Mouse (Mus musculus) induced T-regulatory cell, adult 2 months (primary cell): ENCODE data around the gene Lrp6.

Experiments
- DNase-seq: peaks from one replicate; pipeline ENCODE4 v3.0.0-alpha.2; 2012; ENCODE audit warnings: low read depth

Lrp6 gene

DNA sequence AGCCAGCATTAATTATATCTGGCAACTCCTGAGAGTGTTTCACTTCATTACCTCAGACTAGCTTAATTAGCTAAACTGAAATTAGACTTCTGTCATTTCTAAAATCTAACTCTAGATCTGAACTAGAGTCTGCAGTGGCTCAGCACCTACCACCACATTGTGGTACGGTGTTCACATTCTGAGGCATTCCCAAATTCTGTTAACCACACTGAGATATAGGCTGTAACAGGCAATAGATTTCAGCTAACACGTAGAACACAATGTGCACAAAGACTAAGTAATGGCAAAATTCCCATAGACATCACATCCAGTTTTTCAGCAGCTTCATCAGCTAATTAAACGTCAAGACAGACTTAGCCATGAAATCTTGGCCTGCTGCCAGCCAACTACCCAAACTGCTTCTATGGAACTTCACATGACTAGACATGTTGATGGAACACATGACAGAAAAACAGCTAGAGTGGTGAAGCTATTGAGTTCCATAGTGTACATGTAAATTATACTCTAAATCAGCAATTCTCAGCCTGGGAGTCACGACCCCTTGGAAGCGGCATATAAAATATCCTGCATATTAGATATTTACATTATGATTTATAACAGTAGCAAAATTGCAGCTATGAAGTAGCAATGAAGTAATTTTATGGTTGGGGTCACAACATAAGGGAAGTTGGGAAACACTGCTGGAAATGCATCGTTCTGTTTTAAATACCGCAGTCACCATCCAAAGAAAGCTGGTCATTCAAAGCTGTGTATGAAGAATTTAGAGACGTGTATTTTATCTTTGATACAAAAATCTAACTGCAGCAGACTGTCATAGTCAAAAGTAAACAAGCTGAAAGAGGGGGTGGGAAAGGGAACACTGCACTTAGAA is 71.7 kb downstream of the Lrp6 start:
- no peak for DNase-seq

DNA sequence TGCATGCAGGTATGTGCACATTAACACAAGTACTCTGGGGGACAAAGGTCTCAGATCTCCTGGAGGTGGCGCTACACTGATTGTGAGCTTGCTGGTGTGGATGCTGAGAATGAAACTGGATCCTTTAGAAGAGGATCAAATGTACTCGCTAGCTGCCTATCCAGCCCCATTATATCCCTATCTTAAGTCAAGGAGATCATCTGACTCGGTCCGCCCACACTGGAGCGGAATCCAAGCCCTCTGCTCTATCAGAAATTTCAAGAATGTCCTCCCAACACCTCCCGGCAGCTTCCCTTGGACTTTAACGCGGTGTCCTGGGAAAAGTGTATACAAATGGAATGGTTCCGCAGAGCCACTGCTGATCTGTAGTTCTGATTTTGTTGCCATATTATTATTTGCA is 77.1 kb downstream of the Lrp6 start:
- no peak for DNase-seq

DNA sequence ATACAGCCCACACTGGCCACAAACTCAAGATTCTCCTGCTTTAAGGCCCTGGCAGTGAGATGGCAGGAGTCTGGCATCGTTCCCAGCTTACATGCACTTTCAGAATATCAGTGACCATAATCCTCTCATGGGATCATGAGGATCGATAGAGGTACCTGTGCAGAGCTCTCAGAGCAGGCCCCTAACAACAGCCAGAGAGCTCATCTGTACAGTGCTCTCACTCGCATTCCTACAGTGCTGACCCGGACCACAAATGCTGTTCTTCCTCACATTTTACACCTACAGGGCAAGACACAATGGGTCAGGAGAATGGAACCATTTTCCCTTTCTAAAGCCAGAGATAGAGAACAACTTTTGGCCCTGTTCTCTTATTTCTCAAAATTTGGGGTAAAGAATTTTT is 77.6 kb downstream of the Lrp6 start:
- no peak for DNase-seq

DNA sequence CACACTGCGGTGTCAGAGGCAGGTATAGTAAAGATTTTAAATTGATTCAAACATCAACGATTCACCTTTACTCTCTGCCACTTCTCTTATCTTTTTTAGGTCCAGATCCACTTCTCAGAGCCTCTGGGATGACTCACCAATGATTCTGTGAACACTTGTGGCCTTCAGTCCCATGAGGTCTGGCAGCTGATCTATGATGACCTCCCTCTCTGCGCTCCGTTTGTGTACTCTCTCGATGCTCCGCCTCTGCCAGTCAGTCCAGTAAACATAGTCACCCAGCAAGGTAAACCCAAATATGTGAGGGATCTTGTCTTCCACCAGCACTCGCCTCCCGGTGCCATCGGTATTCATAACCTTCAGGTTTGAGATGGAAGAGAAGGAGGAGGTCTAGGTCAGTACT is 80.4 kb downstream of the Lrp6 start:
- DNase-seq = no peak

DNA sequence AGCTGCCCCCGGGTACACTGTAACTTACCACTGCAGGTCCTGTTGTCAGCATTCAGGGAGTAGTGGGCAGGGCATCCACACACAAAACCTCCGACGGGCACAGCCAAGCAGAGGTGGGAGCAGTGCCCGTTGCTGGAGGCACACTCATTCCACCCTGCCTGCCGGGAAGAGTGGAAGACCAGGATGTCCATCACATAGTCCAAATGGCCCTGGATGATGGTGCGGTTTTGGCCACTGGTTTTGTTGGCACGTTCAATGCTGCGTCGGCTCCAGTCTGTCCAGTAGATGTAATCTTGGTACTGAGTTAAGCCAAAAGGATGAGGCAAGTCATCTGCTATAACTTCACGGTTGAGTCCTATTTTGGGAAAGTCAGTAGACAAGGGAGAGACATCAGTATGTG is 87.3 kb downstream of the Lrp6 start:
- no peak for DNase-seq

DNA sequence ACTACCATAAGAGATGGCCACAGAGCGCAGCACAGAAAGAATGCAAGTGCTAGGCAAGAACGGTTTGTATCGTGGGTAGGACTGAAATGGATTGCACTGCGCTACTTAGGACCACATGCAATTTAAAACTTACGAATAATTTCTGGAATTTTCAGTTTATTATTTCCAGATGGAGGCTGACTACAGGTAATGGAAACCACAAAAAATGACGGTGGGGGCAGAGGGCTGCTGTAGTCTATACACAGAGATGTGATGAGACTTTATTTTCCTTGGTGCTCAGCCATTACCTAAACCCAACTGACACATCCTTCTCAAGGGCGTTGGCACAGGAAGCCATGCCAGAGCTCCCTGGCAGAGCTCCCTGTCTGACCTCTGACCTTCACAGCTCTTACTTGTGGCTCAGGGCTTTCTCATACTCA is 93.6 kb downstream of the Lrp6 start:
- DNase-seq = no peak

DNA sequence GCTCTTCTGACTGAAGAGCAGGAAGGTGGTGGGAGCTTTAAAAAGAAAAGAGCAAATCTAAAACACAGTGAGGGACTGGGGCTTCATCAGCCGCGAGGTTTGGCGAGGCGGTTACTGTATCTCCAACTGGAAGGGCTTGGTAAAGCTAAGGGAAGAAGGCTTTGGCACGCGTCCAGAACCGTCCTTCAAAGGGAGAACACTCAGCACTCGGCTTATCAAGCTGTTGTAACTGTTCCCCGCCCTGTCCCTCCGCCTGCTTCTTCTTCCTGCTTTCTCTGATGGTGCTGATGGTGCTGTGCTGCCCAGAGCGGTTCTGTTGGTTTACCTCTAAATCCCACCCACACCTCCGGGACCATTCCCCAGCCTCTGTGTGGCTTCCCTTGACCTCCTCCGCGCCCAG is 95.9 kb downstream of the Lrp6 start:
- DNase-seq = no peak

DNA sequence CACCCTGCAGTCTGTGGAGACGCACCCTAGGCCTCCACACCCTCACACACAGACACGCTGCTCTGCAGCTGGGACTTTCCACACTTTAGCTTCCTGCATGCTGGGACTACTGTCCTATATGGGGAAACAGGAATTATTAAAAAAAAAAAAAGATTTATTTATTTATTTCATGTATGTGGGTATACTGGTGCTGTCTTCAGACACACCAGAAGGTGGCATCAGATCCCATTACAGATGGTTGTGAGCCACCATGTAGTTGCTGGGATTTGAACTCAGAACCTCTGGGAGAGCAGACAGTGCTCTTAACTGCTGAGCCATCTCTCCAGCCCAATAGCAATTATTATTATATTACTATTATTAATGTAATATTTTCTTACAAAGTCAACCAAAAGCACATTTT is 97.5 kb downstream of the Lrp6 start:
- no peak for DNase-seq

DNA sequence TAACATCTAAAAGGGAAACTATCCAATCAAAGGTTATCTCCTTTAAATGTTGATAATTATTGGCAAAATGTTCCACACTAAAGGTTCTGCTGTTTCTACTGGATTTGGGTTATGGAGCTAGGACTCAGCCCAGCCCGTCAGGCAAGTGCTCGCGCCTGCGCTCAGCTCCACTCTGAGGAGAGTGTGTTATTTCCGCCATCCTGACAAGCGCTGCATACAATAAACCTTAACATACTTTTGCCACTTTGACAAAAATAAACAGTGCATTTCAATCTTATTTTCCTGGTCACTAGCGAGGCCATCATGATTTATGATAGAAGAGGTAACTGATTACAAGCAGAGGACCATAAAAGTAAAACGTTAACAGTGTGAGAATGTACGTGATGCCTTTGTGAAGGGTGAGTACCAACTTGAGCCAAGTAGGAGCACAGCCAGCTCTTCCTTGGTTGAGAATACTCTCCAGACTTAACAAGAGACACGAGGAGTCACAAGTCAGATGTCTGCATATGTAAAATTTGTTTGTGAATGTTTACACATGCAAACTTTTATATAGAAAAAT is 100.0 kb downstream of the Lrp6 start:
- DNase-seq = no peak

DNA sequence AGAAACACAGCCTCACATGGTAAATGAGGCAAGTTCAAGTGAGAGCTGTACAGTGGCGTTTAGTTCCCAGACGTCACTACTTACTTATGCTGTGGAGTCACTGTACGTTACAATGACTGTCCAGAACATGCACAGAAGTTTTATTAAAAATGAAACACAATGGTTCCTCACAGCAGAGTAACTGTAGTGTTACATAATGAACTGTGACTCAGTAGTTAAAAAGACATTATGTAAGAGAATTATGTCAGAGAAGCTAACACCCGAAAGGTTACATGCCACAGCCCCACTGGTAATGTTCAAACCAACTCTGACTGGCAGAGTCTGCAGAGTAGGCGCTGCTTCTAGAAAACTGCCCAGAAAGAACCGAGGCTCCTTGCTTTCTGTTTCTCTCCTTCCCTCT is 105.6 kb downstream of the Lrp6 start:
- DNase-seq = no peak

DNA sequence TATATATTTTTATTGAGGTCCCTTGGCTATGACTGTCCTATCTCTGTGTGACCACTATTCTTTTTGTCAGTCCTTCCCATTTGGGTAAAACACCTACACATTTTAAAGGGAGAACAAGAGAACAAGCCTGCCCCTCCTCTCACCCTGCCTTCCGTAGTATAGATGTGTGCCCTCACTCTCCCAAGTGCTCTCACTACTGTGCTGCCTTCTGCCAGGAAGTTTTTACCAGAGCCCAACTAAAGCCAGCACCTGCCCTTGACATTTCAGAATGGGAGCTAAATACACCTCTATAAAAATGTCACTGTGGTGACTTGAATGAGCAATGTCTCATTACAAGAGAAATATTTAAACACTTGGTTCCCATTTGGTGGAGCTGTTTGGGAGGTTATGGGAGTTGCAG is 108.4 kb downstream of the Lrp6 start:
- no peak for DNase-seq

DNA sequence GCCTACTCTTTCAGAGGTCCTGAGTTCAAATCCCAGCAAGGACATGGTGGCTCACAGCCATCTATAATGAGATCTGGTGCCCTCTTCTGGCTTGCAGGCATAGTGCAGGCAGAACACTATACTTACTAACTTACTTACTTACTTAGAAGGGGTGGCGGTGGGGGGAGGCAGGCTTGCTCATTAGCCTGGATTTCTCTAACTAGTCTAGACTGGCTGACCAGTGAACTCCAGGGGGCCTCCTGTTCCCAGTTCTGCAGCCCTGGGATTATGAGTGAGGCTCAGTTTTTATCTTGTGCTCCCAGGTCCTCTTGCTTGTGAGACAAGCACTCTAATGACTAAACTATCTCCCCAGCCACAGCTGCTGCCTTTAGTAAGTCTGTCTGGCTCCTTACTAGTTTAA is 112.7 kb downstream of the Lrp6 start:
- DNase-seq = peak; percentile 35

DNA sequence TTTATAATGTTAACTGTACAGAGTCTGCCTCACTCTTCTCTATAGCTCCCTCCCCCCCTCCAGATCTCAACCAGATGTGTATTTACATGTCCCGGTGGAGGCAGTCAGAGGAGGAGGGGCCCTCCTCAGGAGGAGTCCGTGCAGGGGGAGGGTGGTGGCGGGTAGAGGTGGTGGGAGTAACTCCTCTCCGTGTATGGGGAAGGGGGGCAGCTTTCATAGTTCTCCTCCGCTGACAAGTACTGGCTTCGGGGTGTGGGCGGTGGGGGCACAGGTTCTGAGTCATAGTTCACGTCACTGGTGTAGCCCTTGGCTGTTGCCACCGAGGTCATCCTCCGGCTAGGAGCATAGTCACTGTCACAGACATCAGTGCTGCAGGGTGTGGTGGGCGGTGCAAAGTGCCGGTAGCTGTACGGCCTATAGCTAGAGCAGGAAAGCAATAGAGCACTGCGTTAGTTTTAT is 116.1 kb downstream of the Lrp6 start:
- DNase-seq = peak; percentile 28

DNA sequence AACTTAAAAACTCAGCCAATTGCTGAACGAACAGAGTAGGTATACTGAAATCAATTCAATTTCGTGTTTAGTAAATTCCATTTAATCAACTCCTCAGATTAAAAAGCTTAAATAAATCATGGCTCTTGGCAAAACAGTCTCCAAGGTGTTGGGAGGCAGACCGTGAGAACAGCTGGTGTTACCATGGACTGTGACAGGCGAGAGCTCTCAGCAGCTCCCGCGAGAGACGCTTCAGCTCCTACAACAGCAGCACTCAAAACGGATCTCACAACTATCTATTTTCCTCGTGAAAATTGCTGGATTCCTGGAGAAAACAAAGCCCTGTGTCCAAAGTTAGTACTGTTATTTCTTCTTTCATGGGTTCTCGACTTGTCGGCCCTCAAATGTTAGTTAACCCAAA is 116.8 kb downstream of the Lrp6 start:
- no peak for DNase-seq

DNA sequence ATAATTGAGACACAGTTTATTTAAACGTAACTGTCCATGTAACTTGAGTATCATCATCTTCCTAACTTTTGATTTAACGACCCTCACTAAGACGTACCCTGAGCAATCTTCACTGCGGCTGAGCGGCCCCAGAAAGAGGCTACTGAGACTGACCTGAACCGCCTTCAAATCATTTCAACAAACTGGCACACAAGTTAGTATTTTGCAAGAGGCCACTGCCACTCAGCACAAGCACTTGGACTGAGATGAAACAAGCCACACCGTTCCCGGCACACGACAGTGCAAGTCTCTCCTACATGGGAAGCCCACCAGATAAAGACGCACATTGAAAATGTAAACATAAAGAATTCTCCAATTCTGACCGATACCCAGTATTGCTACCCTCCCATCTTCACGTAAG is 118.3 kb downstream of the Lrp6 start:
- DNase-seq = no peak

DNA sequence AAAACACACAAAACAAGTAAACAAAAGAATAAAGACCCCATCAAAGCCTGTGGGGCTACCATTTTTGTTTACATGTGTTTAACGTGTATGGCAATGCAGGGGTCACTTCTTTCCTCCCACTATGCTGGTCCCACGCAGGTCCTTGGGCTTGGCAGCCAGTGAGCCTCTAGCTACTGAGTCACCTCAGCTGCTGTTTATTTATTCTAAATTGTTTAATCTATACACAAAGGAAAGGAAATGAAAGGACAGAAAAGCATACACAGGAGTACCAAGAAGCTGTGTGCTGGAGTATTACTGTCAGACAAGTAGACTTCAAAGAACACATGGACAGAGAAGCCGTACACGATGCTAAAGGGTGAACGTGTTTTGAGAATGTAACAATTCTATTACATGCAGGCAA is 122.8 kb downstream of the Lrp6 start:
- no peak for DNase-seq

DNA sequence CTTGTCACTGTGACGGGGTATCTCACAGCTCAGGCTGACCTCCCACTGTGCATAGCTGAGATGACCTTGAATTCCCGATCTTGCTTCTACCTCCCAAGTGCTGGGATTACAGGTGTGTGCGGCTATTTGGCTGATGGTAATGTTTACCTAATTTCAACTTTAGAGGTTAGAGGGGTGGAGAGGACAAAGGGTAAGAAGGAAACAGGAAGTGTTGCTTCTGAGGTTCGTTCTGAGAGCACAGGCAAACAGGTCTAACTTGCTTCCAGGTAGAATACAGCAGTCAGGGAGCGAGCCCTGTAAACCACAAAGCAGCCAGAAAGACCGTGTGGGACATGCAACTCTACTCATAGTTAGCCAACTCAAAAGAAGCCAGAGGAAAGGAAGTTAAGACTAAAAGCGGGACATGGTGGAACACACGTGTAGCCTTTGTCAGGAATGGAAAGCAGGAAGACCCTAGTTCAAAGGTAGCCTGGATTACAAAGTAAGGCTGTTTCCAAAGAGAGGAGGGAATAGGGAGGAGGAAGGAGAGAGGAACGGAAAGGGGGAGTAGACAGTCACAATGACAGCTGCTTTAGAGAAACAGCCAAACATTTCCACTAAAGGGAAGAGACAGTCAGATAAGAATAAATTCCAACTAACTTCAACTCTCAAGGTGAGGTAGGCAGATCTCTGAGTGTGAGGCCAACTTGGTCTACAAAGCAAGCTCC is 123.4 kb downstream of the Lrp6 start:
- DNase-seq = no peak

DNA sequence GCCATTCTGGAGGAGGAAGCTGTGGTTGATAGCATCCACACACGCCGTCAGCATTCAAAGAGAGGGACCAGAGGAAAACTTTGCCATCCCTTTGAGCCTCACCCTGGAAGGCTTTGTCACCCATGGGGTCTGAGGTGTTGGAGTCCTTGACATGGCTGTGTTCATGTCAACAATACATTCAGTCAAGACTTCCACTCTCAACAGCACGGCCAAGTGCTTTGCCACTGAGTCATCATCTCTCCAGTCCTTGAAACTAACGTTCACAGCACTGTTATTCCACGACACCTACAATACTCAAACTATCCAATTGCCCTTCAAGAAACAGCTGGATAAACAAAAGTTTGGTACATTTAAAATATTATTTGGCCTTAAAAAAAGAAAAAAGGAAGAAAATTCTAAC is 124.5 kb downstream of the Lrp6 start:
- DNase-seq = no peak

DNA sequence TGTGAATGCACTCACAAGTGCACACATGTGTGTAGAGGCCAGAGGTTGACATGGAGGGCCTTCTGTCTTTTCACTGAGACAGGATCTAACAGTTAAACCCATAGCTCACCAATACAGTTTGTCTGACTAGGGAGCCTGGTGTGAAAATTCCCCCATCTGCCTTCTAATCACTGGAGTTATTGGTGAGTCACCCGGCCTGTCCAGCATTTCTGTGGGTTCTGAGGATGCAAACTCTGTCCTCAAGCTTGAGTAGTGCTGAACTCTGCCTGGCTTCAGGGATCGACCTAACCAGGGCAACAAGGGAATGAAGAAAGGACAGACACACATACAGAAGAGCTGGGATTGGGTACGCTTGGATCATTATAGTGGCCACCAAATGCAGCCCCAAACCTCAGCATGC is 125.0 kb downstream of the Lrp6 start:
- DNase-seq = no peak

DNA sequence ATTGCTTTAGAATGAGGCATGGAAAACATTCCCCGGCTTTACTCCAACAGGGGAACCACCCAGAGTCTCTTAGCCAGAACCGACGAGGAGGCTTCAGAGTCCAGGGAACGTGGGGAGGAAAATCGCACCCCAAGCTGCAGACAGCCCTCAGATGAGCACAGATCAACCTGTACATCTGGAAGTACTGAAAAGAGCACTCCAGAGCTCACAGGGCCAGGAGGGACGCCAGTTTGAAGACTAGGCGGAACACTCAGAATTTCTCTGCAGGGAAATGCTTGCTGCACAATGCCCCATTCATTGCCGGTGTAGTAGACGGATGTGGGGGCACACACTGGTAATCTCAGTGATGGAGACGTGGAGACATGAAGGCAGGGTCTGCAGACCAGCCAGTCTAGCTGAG is 126.7 kb downstream of the Lrp6 start:
- no peak for DNase-seq

DNA sequence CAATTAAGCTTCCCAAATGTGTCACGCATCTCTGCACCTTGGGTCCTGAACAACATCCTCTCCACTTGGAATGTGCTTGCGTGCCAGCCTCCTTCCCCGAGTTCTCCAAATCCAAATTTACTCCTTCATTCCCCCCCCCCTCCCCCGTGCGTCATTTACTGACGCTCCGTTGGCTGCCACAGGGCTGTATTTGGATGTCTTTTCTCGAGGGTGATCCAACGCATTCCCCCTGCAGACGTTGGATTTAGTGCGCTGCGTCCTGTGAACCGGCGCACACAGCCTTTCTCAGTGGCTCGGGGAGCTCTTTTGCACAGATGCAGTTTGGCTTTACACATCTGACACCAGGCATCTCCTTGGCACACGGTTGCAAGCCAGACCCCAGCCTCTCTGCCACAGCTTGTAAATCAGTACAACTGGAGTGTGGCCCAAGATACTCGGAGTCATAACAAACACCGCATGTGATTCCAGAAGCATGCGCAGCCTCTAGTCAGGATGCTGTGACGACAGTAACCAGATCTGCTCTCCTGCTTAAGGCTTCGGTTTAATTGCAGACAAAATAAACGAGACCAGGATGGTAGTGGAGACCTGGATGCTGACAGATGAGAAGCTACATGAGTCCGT is 127.3 kb downstream of the Lrp6 start:
- DNase-seq = no peak

DNA sequence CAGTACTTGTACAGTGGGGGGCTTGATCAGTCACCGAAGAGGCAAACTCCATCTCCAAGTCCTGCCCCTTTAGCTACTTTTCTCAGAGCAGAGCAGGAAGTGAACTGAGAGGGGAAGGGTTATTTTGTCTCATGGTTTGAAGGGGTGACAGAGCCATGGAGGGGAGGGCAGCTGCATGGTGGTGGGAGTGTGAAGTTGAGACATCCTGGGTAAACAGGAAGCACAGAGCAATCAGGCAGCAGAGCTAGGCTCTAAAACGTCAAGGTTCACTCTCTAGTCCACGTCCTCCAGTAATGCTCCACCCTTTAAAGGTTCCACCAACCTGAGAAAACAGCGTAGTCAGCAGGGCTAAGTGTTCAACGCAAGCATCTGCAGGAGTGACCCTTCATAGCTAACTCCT is 129.8 kb downstream of the Lrp6 start:
- DNase-seq = peak; percentile 43

DNA sequence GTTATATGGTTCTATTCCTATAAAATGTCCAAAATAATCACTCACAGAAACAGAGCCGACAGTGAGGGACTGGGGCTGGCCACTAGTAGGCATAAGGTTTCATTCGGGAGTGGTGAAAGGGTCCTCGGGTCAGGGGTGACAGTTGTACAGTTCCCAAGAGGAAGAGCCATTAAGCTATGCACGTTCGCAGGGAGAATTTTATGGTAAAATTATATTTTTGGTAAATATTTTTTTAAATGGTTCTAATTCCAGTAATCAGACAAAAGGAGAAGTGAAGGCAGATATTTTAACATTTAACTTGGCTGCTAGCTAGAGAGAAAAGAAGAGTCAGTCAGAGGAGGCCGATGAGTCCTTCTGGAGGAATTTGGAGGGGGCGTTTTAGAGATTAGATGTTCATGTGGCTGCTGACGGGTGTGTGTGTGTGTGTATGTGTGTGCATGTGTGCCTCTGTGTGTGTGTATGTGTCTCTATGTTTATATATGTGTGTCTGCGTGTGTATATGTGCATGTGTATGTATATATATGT is 131.8 kb downstream of the Lrp6 start:
- DNase-seq = no peak
